In genomic region chr17:28994615-28995014, GRCm38 (mm10) we compare ENCODE assay signal across 29 mouse cellular contexts. TPM values are rescaled to one million over a fixed set of nuclear protein-coding genes. Genes with fewer than 3 reads are reported as not detected.
DNase-seq lines count a peak whose midpoint lies in the region; ATAC-seq and TF ChIP-seq lines count a peak whose summit lies in the region.
"Had no signal": no experiment of that assay in that cellular context is flagged by ENCODE, and none has a peak within 500 bp of the region (broad histone marks: within the 10 kb centered on the region; RNA-seq: fewer than 3 reads in every experiment).

No protein-coding gene starts in this region.

- no peak overlapping the region for H3K9ac ChIP-seq in lung, postnatal 0 days (replicated peaks; ENCODE audit: low read depth)
- H3K9ac ChIP-seq: embryonic facial prominence, embryonic 13.5 days; forebrain, embryonic 12.5 days; forebrain, embryonic 15.5 days; hindbrain, embryonic 13.5 days had no signal

- H3K27me3 ChIP-seq in lung, postnatal 0 days (replicated peaks; ENCODE audit: insufficient read depth, low read length), result no peaks in the 10 kb centered on the region
- H3K27me3 ChIP-seq: embryonic facial prominence, embryonic 13.5 days; forebrain, embryonic 12.5 days; forebrain, embryonic 15.5 days; hindbrain, embryonic 13.5 days had no signal

- DNase-seq in lung, postnatal 0 days (ENCODE audit: low spot score), result peak; percentile 31
- DNase-seq in lung, postnatal 10 days, result no peak
- peak; percentile 51 for DNase-seq in thymus, postnatal 0 days (ENCODE audit: low spot score)
- DNase-seq in thymus, postnatal 10 days (ENCODE audit: low spot score in 2 of 2), result no peak
- DNase-seq in layer of hippocampus, adult 8-10 months (ENCODE audit: low spot score in 2 of 2), result no peak
- DNase-seq in embryo, embryonic 9.5 days (ENCODE audit: extremely low spot score), result no peak
- DNase-seq: adrenal gland, adult 2 months; adrenal gland, postnatal 14 days; B cell, adult 2 months; cerebellum, adult 11 months; cerebellum, adult 2 months; cerebellum, adult 9-11 months; cerebellum, postnatal 25 days; gastrocnemius, postnatal 10 days; heart, adult 11 months had no signal

- peaks cover 10% of the 10 kb centered on the region for H3K4me1 ChIP-seq in lung, postnatal 0 days (ENCODE audit: insufficient read depth, low read depth, low read length)
- H3K4me1 ChIP-seq: embryonic facial prominence, embryonic 10.5 days; embryonic facial prominence, embryonic 13.5 days had no signal

- H3K27ac ChIP-seq in lung, postnatal 0 days (ENCODE audit: low read length), result no peak overlapping the region
- H3K27ac ChIP-seq: embryonic facial prominence, embryonic 10.5 days; embryonic facial prominence, embryonic 13.5 days; forebrain, embryonic 12.5 days; forebrain, embryonic 15.5 days; hindbrain, embryonic 13.5 days had no signal

- peak; percentile 40 for ATAC-seq in lung, postnatal 0 days
- ATAC-seq in activated CD4-positive, CD25-positive, alpha-beta regulatory T cell, adult 4 months, result peak; percentile 32
- ATAC-seq: forebrain, embryonic 15.5 days; hindbrain, embryonic 16.5 days had no signal

- H3K9me3 ChIP-seq in lung, postnatal 0 days (ENCODE audit: low read length), result no peaks in the 10 kb centered on the region
- H3K9me3 ChIP-seq: embryonic facial prominence, embryonic 10.5 days; embryonic facial prominence, embryonic 13.5 days; forebrain, embryonic 12.5 days; forebrain, embryonic 15.5 days; hindbrain, embryonic 13.5 days had no signal

- H3K4me2 ChIP-seq in lung, postnatal 0 days (replicated peaks; ENCODE audit: low read depth, low read length), result no peak overlapping the region
- H3K4me2 ChIP-seq: embryonic facial prominence, embryonic 13.5 days; forebrain, embryonic 12.5 days; forebrain, embryonic 15.5 days; heart, embryonic 11.5 days; hindbrain, embryonic 13.5 days had no signal

- 74% methylated on average over 4 of the region's 4 CpGs for WGBS in lung, postnatal 0 days

- peaks cover 7% of the 10 kb centered on the region; the same call in 1 of the 2 replicates for H3K36me3 ChIP-seq in lung, postnatal 0 days (ENCODE audit: insufficient read depth, low read length)

- H3K4me3 ChIP-seq in lung, postnatal 0 days (ENCODE audit: low read depth, low read length), result no peak overlapping the region
- H3K4me3 ChIP-seq: embryonic facial prominence, embryonic 10.5 days; embryonic facial prominence, embryonic 13.5 days; erythroblast, embryonic 14.5 days; forebrain, embryonic 12.5 days; forebrain, embryonic 15.5 days; hindbrain, embryonic 13.5 days had no signal

- no peak for TF ChIP-seq EP300 in lung, postnatal 0 days (IDR thresholded peaks at IDR 0.05)

- TF ChIP-seq CTCF in lung, postnatal 0 days (IDR thresholded peaks at IDR 0.05), result no peak

RNA-seq across cellular contexts. Expression of gene Stk38, which starts 13.2 kb away (rescaled TPM):
- polyA plus RNA-seq in lung, postnatal 0 days (2015; fragmentation: Nextera tagmentation; extraction: Ambion mirVana), result 60.3 and 61.1 TPM in 2 replicates
- polyA plus RNA-seq in thymus, postnatal 0 days (2015; fragmentation: Nextera tagmentation; extraction: Ambion mirVana), result 95.4 and 121 TPM in 2 replicates
- polyA plus RNA-seq in activated CD4-positive, CD25-positive, alpha-beta regulatory T cell, adult 4 months (2017; shearing (Covaris generic)), result 100 to 1,000 TPM; 196 to 222 TPM
- 10 to 100 TPM; 56.9 to 81.7 (median 64.5) TPM for total RNA-seq in layer of hippocampus, adult 8-10 months (2022)

RNA-seq across cellular contexts. Expression of gene Srsf3, which starts 37.8 kb away (rescaled TPM):
- polyA plus RNA-seq in lung, postnatal 0 days (2015; fragmentation: Nextera tagmentation; extraction: Ambion mirVana), result 229 and 238 TPM in 2 replicates
- 723 and 729 TPM in 2 replicates for polyA plus RNA-seq in thymus, postnatal 0 days (2015; fragmentation: Nextera tagmentation; extraction: Ambion mirVana)
- 100 to 1,000 TPM; 265 to 364 TPM for polyA plus RNA-seq in activated CD4-positive, CD25-positive, alpha-beta regulatory T cell, adult 4 months (2017; shearing (Covaris generic))
- 100 to 1,000 TPM; 117 to 141 (median 132) TPM for total RNA-seq in layer of hippocampus, adult 8-10 months (2022)

RNA-seq across cellular contexts. Expression of gene Kctd20, which starts 42.9 kb away (rescaled TPM):
- polyA plus RNA-seq in lung, postnatal 0 days (2015; fragmentation: Nextera tagmentation; extraction: Ambion mirVana), result 44.3 and 49.5 TPM in 2 replicates
- polyA plus RNA-seq in thymus, postnatal 0 days (2015; fragmentation: Nextera tagmentation; extraction: Ambion mirVana), result 64.7 and 65.8 TPM in 2 replicates
- 10 to 100 TPM; 32.0 to 47.5 TPM for polyA plus RNA-seq in activated CD4-positive, CD25-positive, alpha-beta regulatory T cell, adult 4 months (2017; shearing (Covaris generic))
- 10 to 100 TPM; 56.0 to 80.0 (median 62.1) TPM for total RNA-seq in layer of hippocampus, adult 8-10 months (2022)

RNA-seq across cellular contexts. Expression of gene Pxt1, which starts 51.0 kb away (rescaled TPM):
- 0.12 TPM in 1 of 2 replicates, not detected in the other for polyA plus RNA-seq in lung, postnatal 0 days (2015; fragmentation: Nextera tagmentation; extraction: Ambion mirVana)
- not detected in 2 replicates for polyA plus RNA-seq in thymus, postnatal 0 days (2015; fragmentation: Nextera tagmentation; extraction: Ambion mirVana)
- under 1 TPM in 1 of 2 experiments, not detected in 1; 0.77 TPM for polyA plus RNA-seq in activated CD4-positive, CD25-positive, alpha-beta regulatory T cell, adult 4 months (2017; shearing (Covaris generic))
- not detected for total RNA-seq in layer of hippocampus, adult 8-10 months (2022)
- total RNA-seq: adrenal gland, adult 2 months; common myeloid progenitor, adult 5-6 weeks; gastrocnemius, postnatal 10 days; gastrocnemius, postnatal 4 days; hematopoietic stem cell, adult 5-6 weeks had no signal
- polyA plus RNA-seq: cerebellum, adult 2 months; embryonic facial prominence, embryonic 13.5 days; forebrain, embryonic 12.5 days; forebrain, embryonic 15.5 days; heart, embryonic 11.5 days; heart, embryonic 14.5 days; heart, postnatal 0 days; hindbrain, embryonic 13.5 days; hindbrain, embryonic 16.5 days had no signal

Comparison
In these comparisons a context has a peak if more than half of its experiments do, and no peak if none do; other contexts are left out.
1. DNase-seq: peak in lung, postnatal 0 days (single experiment) and thymus, postnatal 0 days (single experiment); none in lung, postnatal 10 days (single experiment), thymus, postnatal 10 days (0 of 2), layer of hippocampus, adult 8-10 months (0 of 2) and embryo, embryonic 9.5 days (single experiment).